Mouse (Mus musculus) cerebellum, adult 9-10 months (tissue): ENCODE data around the gene Ltbp2.

Experiments used
- DNase-seq: peaks from one replicate; pipeline ENCODE4 v3.0.0; 2022

Gene Ltbp2

DNA sequence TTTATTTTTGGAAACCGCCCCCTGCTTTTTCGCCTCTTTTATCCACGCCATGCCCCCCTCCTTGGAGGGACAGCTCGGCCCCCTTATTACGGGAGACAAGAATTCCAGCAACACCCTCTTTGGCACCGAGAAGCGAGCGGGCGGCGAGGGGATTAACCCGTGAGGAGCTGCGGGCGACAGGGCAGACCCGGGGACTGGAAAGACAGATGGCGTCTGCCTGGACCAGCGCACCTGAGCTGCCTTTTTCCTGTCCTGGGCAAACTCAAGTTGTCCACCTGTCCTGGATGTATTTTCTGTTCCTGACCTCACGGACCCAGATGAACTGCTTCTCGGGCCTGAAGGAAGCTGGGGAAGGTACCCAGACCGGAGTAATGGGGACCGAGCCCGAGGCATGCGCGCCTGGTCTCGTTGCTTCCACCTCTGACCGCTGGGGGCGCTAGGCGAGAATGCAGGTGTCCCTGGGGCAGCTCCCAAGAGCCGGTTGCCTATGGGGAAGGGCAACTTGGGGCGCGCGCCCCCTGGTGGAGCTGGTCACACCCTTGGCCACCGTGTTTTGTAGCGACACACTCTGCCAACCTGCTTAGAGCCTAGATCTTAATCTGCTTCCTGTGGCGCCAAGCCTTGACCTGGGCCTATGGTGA lies at the start of gene Ltbp2:
TSS of gene Ltbp2 (minus strand) at position 52 of the 641 bp plus-strand sequence.
- peak; percentile 90 for DNase-seq

DNA sequence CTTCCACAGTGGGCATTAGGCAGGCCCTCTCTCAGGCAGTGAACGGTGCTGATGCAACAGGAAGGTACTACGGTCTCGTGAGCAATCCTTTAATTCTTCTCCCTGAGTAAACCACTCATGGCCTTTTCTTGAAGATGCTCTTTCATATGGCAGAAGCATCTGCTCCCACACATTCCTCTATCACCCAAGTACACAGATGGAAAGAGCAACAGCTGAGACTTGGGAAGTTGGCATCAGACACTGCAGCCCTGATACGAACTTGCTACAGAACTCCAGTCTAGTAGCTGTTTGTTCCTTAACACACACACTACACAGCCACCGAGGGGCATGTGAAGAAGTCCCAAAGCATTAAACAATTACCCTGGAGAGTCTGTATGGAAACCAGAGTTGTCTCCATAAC lies 48.0 kb upstream of the Ltbp2 start:
- no peak for DNase-seq

DNA sequence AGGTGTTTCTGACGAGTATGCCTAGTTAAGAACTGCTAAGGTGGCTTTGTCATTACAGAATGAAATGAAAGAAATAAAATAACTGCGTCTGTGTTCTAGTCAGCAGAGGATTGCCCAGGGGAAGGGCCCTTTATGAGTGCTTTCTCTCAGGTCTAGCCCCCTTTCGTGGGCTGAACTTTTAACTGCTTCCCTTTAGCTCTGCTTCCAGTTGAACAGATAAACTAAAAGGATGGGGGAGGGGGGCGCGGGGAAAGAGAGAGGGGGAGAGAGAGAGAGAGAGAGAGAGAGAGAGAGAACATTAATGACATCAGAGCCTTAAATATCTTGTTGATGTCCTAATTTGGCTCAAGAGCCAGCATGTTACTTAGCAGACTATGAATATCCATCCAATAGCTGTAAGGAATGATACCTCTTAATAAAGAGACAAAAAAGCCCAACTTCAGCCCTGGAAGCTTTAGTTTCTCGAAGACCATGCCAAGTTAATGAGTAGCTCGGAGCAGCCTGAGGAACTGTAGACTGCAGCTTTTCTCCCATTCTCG lies 45.6 kb upstream of the Ltbp2 start:
- no peak for DNase-seq

DNA sequence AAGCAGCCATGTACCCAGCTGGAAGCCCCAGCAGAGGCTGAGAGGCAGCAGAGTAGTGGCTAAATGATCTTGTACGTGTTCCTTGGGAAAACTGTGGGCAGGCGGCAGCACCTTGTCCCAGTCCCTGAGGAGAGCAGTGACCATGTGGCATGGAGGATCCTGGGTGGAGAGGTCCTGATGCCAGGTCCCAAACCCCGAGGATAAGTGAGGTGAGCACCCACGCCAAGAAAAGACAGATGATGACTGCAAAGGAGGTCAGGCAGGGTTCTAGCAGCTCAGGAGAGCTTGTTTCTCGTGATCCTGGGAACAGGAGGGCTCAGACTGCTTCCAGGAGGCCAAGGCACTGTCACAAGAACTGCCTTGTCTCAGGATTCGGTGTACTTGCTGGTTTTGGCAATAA lies 42.5 kb upstream of the Ltbp2 start:
- DNase-seq: peak; percentile 46

DNA sequence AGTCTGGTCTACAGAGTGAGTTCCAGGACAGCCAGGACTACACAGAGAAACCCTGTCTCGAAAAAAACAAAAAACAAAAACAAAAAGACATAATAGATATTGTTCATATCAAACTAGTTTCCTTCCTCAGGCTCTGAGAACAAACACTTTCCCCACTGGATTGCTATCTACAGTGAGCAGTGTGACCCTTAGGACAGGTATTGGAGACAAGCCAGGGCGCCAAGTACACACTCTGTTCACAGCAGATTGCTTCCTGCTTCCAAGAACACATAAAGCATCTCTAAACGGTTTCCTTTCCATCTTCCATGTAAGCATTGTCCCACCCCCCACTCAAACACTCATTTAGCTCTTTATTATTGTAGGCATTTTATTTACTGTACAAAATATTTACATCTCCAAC lies 41.5 kb upstream of the Ltbp2 start:
- no peak for DNase-seq

DNA sequence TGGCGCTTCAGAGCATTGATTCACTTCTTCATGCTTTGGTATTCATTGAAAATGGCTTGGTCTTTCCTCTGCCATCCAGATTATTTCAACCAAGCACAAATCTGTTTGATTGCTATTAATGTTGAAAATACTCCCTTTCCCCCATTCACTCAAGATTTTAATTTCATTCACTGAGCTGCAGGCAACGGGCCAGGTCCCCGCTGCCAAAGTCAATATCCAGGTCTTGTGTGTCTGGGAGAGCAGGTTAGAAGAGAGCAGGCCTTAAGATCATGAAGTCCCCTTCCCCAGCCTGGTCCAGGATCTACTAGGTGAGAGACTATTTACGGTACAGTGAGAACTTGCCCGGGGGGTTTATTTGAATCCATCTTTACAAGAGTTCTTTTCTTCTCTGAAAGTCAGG lies 38.6 kb upstream of the Ltbp2 start:
- DNase-seq: no peak

DNA sequence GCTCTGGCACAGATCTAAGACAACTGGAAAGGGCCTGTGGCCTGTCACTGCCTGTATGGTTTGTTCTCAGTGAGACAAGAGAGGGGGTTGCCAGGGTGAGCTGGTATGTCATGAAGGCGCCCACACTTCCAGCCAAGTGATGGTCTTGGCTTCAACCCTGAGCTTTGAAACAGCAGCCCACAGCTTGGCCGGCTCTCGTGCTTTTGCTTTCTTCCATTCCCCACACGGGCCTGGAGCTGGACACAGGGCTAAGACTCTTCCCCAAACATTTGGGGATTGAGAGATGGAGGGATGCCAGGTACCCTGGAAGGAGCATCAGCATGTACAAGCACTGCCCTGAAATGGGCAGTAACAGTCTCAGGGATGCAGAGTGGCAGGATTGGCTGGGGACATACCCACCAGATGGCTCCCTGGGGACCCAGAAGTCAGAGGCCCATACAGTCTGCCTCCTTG lies 36.3 kb upstream of the Ltbp2 start:
- peak; percentile 40 for DNase-seq

DNA sequence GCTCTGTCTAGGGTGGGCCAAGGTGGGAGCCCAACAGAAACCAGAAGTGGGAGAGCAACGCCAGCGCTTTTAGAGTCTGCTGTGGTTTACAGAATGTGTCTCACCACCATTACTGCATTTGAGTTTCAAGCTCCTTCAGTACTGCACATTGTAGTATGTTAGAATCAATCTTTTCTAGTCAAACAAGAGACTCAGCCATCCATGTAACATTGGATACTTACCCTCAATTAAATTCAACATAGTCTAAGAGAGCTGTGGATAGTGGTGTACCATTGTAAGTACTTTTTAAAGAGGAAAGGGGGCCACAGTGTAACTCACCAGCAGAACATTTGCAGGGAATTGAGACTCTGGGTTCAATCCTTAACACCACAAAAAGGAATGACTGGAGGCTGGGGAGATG lies 35.3 kb upstream of the Ltbp2 start:
- no peak for DNase-seq

DNA sequence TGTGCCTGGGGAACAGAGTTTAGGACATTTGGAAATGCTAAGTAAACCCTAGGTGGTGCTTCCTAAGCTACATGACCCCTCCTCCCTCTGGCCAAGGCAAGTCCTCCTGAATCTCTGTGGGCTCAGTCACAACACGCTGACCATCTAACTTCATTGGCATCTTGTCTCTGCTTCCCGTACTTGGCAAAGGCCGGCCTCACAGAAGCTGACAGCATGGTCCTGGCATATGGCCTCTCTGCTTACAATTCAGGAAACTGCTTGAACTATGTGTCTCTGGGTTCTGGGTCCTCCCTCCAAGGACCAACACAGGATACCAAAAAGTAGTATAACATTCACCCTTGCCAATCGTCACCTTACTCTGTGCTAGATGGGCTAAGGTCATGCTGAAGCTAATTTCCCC lies 33.7 kb upstream of the Ltbp2 start:
- DNase-seq: peak; percentile 80

DNA sequence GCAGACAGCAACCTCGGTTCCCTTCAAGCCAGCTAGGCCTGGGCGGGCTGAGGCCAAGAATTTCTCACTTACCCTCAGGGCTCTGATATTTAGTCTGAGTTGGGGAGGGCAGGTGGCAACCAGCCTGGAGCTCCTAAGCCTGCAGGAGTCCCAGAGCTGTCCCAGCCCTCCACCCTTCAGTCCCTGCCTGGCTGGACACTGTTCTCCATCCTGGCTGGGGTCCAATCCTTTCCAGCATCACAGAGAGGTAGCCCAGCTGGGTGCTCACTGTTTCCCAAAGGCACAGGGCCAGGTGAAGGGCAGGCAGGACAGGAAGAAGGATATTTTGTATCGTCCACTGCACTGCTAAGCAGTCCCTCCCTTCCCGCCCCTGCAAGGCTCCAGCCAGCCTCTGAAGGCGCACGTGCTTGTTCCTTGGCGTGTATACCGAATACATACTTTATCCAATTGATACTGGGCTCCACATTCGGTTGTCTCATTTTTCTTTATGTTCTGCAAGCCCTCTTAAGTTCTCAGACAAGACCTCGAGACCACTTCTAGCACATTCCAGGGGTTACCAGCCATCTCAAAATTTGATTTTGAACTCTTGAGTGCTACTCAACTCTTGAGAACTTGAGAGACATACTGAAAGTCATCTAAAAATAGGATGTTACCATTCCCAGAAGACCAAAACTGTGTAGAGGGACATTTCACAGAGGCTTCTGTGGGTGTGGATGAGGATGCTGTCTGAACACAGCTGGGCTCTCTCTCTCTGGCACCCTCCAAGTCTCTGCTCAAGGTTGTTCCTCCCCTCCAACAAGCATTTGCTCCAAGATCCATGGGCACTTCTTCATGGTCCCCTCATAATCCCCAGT lies 31.5 kb upstream of the Ltbp2 start:
- DNase-seq: peak; percentile 88

DNA sequence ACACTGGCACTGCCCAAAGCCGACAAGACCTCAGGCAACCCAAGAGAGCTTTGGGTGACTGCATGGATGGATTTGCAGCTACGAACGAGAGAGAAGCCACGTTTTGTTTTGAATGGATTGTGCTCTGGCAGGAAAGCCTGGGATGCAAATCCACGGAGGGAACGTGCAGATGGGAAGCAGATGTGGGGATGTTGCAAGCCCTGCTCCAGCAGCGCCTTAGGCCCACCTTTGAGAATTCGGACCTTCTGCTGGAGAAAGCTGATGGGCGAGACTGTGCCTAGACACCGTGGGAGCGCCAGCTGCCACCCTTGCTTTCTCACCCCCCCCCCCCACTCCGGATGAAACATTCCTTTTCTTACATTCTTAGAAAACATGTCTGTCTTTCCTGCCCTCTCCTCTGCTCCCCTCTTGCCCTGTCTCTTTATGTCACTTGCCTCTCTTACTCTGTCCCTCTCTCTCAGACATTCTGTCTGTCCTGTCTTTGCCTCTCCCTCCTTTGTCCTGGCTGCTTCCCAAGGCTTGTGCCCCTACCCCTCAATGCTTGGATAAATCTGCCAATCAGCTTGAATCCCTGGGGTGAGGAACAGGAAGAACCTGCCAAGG lies 30.8 kb upstream of the Ltbp2 start:
- no peak for DNase-seq

DNA sequence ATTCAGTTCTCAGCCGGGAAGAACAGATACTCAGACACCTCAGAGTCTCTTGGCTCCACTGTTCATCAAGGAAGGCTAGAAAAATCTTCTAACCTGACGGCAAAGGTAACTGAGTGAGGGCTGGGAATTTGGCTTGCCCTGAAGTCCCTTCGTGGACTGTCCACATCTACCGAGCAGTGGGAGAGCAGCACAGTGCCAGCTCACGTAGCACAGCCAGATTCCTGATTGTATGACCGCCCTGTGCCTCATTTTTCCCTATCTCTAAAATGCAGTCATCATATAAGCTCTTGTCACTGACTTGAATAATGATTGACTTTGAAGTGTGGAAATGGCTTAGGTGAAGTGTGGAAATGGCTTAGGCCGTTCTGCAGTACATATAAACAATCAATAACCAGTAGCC lies 28.1 kb upstream of the Ltbp2 start:
- no peak for DNase-seq

DNA sequence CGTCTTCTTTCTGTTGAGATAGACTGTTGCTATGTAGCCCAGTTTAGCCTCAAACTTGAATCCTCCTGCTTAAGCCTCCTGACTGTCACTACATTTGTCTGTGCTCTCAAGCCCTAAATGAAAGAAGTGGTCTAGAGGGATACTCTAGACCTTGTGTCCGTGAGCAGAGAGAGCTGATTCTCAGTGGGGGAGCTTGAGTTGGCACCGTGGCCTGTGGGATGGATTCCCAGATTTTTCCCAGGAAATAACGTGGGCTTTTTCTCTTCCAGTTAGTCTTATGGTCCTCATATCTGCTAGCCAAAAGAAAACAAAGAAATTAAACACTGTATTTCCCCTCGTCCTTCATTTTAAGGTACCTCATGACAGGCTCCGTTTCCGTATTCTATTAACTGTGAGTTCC lies 24.0 kb upstream of the Ltbp2 start:
- DNase-seq: no peak

DNA sequence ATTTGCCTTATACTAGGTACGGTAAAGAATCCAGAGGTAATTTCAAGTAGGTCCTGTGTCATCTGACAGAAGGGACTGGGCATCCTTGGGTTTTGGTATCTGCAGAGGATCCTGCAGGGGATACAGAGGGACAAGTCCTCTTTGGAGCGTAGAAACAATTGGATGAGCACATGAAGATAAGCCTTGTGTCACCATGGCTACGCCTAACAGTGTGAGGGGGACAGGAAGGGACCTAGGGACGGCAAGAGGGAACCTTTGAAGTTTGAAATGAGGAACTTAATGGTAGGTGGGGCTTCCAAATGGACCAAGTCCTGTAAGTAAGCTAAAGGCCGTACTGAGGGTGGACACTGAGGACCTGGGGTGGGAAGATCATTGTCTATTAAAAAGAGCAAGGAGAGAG lies 21.0 kb upstream of the Ltbp2 start:
- DNase-seq: no peak

DNA sequence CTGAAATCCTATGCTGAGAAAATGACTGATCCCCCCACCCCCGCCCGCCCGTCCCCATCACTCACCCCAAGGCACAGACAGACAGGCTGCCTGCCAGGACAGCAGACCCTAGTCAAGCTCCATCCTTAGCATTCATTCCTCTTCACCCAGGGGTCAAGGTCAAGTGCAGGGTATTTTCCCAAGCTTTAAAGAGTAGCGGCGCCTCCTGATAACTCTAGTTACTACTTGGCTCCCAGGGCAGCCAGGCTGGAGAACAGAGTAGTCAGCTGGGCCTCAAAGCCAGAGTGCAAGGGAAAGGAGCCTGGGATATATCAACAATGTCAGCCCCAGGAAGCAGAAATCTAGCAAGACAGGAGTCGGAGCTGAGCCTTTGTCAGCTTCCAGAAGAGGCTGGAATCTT lies 19.9 kb upstream of the Ltbp2 start:
- no peak for DNase-seq

DNA sequence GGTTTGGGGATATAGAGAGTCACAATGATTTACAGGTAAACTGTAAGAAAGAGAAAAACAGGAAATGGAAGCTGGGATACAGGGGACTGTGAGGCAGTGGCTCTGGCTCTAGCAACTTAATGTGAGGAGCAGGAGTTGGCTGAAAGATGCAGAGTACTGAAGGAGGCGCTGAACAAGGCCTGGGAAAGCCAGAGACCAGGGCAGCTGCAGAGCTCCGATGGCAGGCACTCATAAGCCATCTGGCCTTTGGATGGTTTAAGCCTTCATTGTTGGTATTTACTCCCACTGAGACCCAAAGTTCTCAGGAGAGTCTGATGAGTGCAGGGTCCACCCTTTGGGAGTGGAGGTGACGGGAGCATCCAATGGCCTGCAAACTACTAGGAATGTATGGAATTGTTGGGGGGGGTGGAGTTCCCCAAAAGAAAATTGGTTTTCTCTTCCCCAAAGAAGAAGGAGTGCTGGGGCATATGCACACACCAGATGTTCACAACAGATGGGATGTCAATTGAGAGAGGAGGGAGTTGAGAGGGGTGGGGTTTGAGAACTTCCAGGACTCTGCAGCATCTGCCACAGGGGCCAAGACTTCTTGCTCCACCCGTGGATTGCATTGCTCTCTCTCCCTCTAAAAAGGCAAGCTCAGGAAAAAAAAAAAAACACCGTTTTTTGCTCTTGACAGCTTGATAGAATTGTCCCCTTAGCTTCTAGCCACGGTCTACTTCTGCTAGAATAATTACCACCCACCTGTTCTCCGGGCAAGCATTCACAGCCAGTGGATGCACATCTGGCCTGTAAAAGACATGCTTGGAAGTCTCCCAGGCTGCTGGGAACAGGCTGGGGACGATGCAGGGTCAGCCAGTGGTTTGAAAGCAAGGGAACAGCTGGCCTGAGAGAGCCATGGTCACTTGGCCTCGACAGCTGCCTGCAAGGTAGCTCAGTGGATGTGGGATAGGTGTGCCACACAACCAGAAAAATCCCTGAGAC lies 17.6 kb upstream of the Ltbp2 start:
- DNase-seq: no peak

DNA sequence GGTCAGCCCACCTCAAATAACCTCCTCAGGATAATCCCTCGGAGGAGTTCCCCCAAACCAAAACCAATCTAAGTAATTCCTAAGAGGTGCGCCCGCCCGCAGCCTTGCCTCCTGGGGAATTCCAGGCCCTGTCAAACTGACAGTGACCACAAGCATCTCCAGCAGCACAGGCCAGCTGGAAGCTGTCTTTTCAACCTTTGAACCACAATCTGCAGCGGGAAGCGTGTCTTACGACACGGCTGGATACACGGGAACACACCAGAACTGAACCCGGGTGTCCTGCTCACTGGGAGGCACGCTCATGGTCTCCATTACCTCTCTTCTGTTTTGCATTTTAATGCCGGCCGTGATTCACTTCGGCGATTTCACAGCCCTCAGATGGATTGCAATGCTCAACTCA lies 14.0 kb upstream of the Ltbp2 start:
- no peak for DNase-seq

DNA sequence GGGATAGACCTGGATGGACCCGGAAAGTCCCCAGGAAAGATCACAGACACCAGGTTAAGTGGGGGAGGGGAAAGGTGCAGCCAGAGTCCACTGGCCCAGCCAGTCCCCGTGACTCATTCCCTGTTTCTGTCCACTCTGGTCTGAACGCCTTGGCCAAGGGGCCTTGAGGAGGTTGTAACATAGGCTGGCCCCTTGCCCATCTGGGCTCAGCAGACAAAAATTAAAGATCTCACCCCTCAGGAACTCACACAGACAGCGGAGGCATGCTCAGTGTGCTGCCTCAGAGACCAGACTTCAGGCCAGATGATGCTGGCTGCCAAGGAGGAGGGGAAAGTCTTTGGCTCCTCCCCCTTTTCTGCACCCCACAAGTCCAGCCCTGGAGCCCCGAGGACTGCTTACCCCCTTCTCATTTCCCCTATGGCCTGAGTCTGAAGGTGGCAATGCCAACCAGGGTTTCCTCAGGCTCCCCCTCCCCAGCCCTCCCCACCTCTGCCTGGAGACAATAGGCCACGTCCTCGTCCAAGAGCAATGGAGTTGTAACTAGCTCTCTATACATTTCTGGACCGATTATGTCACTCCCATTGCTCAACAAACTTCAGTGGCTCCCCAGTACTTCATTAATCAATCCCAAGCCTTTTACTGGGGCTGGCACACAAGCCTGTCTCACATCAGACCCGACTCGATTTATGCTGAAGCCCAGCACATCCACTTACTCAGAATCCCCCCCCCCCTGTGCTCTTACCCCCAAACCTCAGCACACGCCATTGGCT lies 9.0 kb upstream of the Ltbp2 start:
- DNase-seq: no peak

DNA sequence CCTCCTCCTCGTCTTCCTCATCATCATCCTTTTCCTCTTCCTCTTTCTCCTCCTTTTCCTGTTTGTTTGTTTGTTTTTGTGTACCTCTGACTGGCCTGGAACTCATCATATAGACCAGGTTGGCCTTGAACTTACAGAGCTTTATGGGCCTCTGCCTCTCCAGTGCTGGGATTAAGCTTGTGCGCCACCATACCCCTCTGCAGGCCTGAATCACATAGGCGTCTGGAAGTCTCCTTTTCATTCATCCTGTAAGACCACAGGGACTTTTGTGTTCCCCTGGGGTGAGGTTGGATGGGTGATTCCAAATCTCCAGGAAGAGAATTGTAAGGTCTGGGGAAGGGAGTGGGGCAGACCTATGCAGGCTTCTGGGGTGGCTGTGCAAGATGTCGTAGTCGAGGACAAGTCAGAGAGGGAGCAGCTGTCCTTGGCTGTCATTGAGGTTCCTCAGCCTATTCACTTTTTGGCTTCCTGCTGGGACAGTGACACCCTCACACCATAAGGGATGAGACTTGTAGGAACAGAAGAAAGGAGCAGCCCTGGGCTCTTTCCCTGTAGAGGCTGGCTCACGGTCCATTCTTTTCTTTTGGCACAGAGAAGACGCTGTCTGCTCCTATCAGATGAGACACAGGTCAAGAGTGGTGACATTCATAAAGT lies 8.2 kb upstream of the Ltbp2 start:
- DNase-seq: no peak

DNA sequence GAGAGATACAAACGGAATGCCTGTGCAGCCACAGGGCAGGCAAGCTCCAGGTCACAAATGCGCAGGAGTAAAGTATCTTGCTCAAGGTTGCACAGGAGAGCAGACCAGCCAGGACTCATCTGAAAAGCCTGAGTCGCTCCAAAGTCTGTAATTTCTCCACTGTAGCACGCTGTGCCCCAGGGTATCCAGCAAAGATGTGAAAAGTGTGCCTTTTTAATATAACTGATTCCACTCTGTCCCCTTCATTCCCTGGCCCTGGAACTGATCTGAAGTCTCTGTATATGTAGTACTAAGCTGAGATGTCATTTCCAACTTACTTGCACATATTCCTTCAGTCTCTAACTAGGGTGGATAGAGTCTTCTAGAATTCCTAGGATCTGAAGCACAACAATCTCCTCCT lies 6.5 kb upstream of the Ltbp2 start:
- DNase-seq: no peak

DNA sequence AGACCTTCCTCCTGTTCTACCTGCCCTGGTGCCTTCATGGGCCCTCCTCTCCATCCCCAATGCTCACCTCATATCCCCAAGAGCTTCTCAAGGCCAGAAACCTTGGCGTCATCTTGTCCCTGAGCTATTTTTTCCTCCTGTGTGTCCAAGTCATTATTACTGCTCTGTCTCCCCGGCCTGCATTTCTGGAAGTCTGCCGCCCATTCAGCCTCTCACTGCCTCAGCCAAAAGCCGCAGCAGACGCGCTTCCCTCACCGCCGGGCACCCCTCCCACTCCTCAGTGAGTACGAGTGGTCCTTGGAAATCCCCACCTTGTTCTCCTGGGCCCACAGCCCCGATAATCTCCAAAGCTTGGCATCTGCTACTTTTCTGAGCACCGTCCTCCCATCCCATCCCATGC lies 3.8 kb upstream of the Ltbp2 start:
- peak; percentile 73 for DNase-seq
